In genomic region chr9:69941556-69941955, GRCm38 (mm10) we compare ENCODE assay signal across 24 mouse cellular contexts. TPM values are rescaled to one million over a fixed set of nuclear protein-coding genes. Genes with fewer than 3 reads are reported as not detected.
A peak's percentile ranks its signal among the peaks of the same experiment; 100 is the strongest.
DNase-seq lines count a peak whose midpoint lies in the region; ATAC-seq and TF ChIP-seq lines count a peak whose summit lies in the region.
"Had no signal": no experiment of that assay in that cellular context is flagged by ENCODE, and none has a peak within 500 bp of the region (broad histone marks: within the 10 kb centered on the region; RNA-seq: fewer than 3 reads in every experiment).

No protein-coding gene starts in this region.

- peak; percentile 64 for TF ChIP-seq CTCF in midbrain, postnatal 0 days (IDR thresholded peaks at IDR 0.05)

- no peaks in the 10 kb centered on the region for H3K9me3 ChIP-seq in hindbrain, embryonic 16.5 days (ENCODE audit: control insufficient read depth, low read length)
- no peaks in the 10 kb centered on the region for H3K9me3 ChIP-seq in hindbrain, embryonic 11.5 days (ENCODE audit: control insufficient read depth, low read length)
- H3K9me3 ChIP-seq in midbrain, postnatal 0 days (ENCODE audit: low read length), result no peaks in the 10 kb centered on the region
- no peaks in the 10 kb centered on the region for H3K9me3 ChIP-seq in midbrain, embryonic 16.5 days (replicated peaks; ENCODE audit: control insufficient read depth, low read length, poor library complexity, severe bottlenecking)
- H3K9me3 ChIP-seq: embryonic facial prominence, embryonic 13.5 days; forebrain, embryonic 13.5 days; heart, embryonic 12.5 days; hindbrain, embryonic 10.5 days; liver, embryonic 13.5 days had no signal

- H3K27ac ChIP-seq in hindbrain, embryonic 16.5 days (ENCODE audit: low read depth, low read length), result no peak overlapping the region
- no peak overlapping the region for H3K27ac ChIP-seq in hindbrain, embryonic 11.5 days (ENCODE audit: low read depth, low read length)
- no peak overlapping the region for H3K27ac ChIP-seq in midbrain, postnatal 0 days (ENCODE audit: low read depth, low read length)
- H3K27ac ChIP-seq in midbrain, embryonic 16.5 days (ENCODE audit: low read length), result no peak overlapping the region
- H3K27ac ChIP-seq: embryonic facial prominence, embryonic 13.5 days; forebrain, embryonic 13.5 days; hindbrain, embryonic 10.5 days; liver, embryonic 13.5 days had no signal

- H3K9ac ChIP-seq in hindbrain, embryonic 16.5 days (ENCODE audit: low read depth, low read length), result no peak overlapping the region
- H3K9ac ChIP-seq in hindbrain, embryonic 11.5 days (ENCODE audit: low read depth, low read length), result no peak overlapping the region
- no peak overlapping the region for H3K9ac ChIP-seq in midbrain, postnatal 0 days (replicated peaks; ENCODE audit: low read length, poor library complexity, severe bottlenecking)
- no peak overlapping the region for H3K9ac ChIP-seq in midbrain, embryonic 16.5 days (ENCODE audit: low read depth, low read length)
- H3K9ac ChIP-seq: embryonic facial prominence, embryonic 13.5 days; forebrain, embryonic 13.5 days; heart, embryonic 12.5 days; liver, embryonic 13.5 days had no signal

- H3K4me3 ChIP-seq in hindbrain, embryonic 16.5 days (ENCODE audit: low read length), result no peak overlapping the region
- H3K4me3 ChIP-seq in hindbrain, embryonic 11.5 days (ENCODE audit: low read depth, low read length), result no peak overlapping the region
- H3K4me3 ChIP-seq in midbrain, postnatal 0 days (ENCODE audit: low read depth, low read length), result no peak overlapping the region
- no peak overlapping the region for H3K4me3 ChIP-seq in midbrain, embryonic 16.5 days (ENCODE audit: low read depth, low read length)
- H3K4me3 ChIP-seq: embryonic facial prominence, embryonic 13.5 days; erythroblast, embryonic 14.5 days; forebrain, embryonic 13.5 days; heart, embryonic 12.5 days; hindbrain, embryonic 10.5 days; liver, embryonic 13.5 days had no signal

- ATAC-seq in hindbrain, embryonic 16.5 days, result 0 out of 2 replicates have a peak, but pooled peaks have one; percentile 37
- no peak for ATAC-seq in hindbrain, embryonic 11.5 days (ENCODE audit: low FRiP score)
- ATAC-seq in midbrain, postnatal 0 days (ENCODE audit: low FRiP score), result no peak
- no peak for ATAC-seq in midbrain, embryonic 16.5 days
- ATAC-seq: forebrain, embryonic 13.5 days had no signal

- DNase-seq in adrenal gland, adult 2 months, result peak; percentile 7
- DNase-seq in adrenal gland, postnatal 4 days (ENCODE audit: low spot score in 2 of 2), result no peak
- no peak for DNase-seq in hindbrain, embryonic 11.5 days (ENCODE audit: low spot score)
- peak; percentile 58 for DNase-seq in midbrain, postnatal 0 days (ENCODE audit: low spot score)
- DNase-seq in ovary, postnatal 14 days (ENCODE audit: low spot score), result no peak
- DNase-seq: cerebellum, adult 11 months; cerebellum, postnatal 36 days; embryo, embryonic 11 days; gastrocnemius, postnatal 10 days; heart, postnatal 10 days; kidney, adult 2 months; kidney, postnatal 10 days; layer of hippocampus, postnatal 36 days; liver, embryonic 13.5 days; lung, adult 2 months; lung, postnatal 14 days had no signal

- H3K27me3 ChIP-seq in hindbrain, embryonic 16.5 days (replicated peaks; ENCODE audit: control insufficient read depth, insufficient read depth, low read length), result no peaks in the 10 kb centered on the region
- no peaks in the 10 kb centered on the region for H3K27me3 ChIP-seq in hindbrain, embryonic 11.5 days (ENCODE audit: control insufficient read depth, insufficient read depth, low read length)
- H3K27me3 ChIP-seq in midbrain, postnatal 0 days (ENCODE audit: insufficient read depth, low read length), result no peaks in the 10 kb centered on the region
- no peaks in the 10 kb centered on the region for H3K27me3 ChIP-seq in midbrain, embryonic 16.5 days (ENCODE audit: control insufficient read depth, insufficient read depth, low read depth, low read length)
- H3K27me3 ChIP-seq: embryonic facial prominence, embryonic 13.5 days; forebrain, embryonic 13.5 days; heart, embryonic 12.5 days; liver, embryonic 13.5 days had no signal

- H3K4me2 ChIP-seq in hindbrain, embryonic 16.5 days (ENCODE audit: low read length), result no peak overlapping the region
- no peak overlapping the region for H3K4me2 ChIP-seq in hindbrain, embryonic 11.5 days (replicated peaks; ENCODE audit: low read depth, low read length)
- H3K4me2 ChIP-seq in midbrain, postnatal 0 days (ENCODE audit: low read depth, low read length, poor library complexity, severe bottlenecking), result no peak overlapping the region
- no peak overlapping the region for H3K4me2 ChIP-seq in midbrain, embryonic 16.5 days (ENCODE audit: low read length)
- H3K4me2 ChIP-seq: embryonic facial prominence, embryonic 13.5 days; forebrain, embryonic 13.5 days; heart, embryonic 12.5 days; liver, embryonic 13.5 days; midbrain, embryonic 11.5 days had no signal

- no peaks in the 10 kb centered on the region for H3K36me3 ChIP-seq in hindbrain, embryonic 16.5 days (ENCODE audit: control insufficient read depth, insufficient read depth, low read length)
- H3K36me3 ChIP-seq in hindbrain, embryonic 11.5 days (ENCODE audit: control insufficient read depth, insufficient read depth, low read length), result no peaks in the 10 kb centered on the region
- no peaks in the 10 kb centered on the region for H3K36me3 ChIP-seq in midbrain, postnatal 0 days (ENCODE audit: insufficient read depth, low read length)
- H3K36me3 ChIP-seq in midbrain, embryonic 16.5 days (ENCODE audit: control insufficient read depth, insufficient read depth, low read length), result no peaks in the 10 kb centered on the region
- H3K36me3 ChIP-seq: embryonic facial prominence, embryonic 13.5 days; heart, embryonic 12.5 days; hindbrain, embryonic 10.5 days; liver, embryonic 13.5 days had no signal

- WGBS in hindbrain, embryonic 16.5 days, result 70% methylated on average over 6 of the region's 6 CpGs
- 80% methylated on average over 6 of the region's 6 CpGs for WGBS in hindbrain, embryonic 11.5 days
- WGBS in midbrain, postnatal 0 days, result 73% methylated on average over 6 of the region's 6 CpGs
- WGBS in midbrain, embryonic 16.5 days, result 76% methylated on average over 6 of the region's 6 CpGs

- H3K4me1 ChIP-seq in hindbrain, embryonic 16.5 days (ENCODE audit: control insufficient read depth, insufficient read depth, low read depth, low read length), result no peaks in the 10 kb centered on the region
- H3K4me1 ChIP-seq in hindbrain, embryonic 11.5 days (replicated peaks; ENCODE audit: control insufficient read depth, insufficient read depth, low read length), result no peaks in the 10 kb centered on the region
- no peaks in the 10 kb centered on the region for H3K4me1 ChIP-seq in midbrain, postnatal 0 days (ENCODE audit: insufficient read depth, low read length)
- H3K4me1 ChIP-seq in midbrain, embryonic 16.5 days (ENCODE audit: control insufficient read depth, insufficient read depth, low read length), result no peaks in the 10 kb centered on the region
- H3K4me1 ChIP-seq: embryonic facial prominence, embryonic 13.5 days; forebrain, embryonic 13.5 days; heart, embryonic 12.5 days; hindbrain, embryonic 10.5 days; liver, embryonic 13.5 days had no signal

RNA-seq across cellular contexts. Expression of gene Bnip2, which starts 47.7 kb away (rescaled TPM):
- 100 to 1,000 TPM in 1 of 2 experiments, 10 to 100 TPM in 1; 91.1 to 109 TPM for total RNA-seq in adrenal gland, adult 2 months (2021)
- 17.1 and 20.0 TPM in 2 replicates for polyA plus RNA-seq in adrenal gland, adult 2 months (2012; rRNA removed)
- 100 to 1,000 TPM in 1 of 2 experiments, 10 to 100 TPM in 1; 98.8 to 109 TPM for total RNA-seq in adrenal gland, postnatal 4 days (2021)
- 61.7 and 71.2 TPM in 2 replicates for polyA plus RNA-seq in hindbrain, embryonic 16.5 days (2015; fragmentation: Nextera tagmentation; extraction: Ambion mirVana)
- 124 and 126 TPM in 2 replicates for polyA plus RNA-seq in hindbrain, embryonic 11.5 days (2014; fragmentation: Nextera tagmentation; extraction: Ambion mirVana)
- 41.5 and 63.6 TPM in 2 replicates for total RNA-seq in midbrain, postnatal 0 days (2014; rRNA removed)
- polyA plus RNA-seq in midbrain, postnatal 0 days (2015; fragmentation: Nextera tagmentation; extraction: Ambion mirVana), result 45.9 and 48.0 TPM in 2 replicates
- 74.0 and 80.4 TPM in 2 replicates for polyA plus RNA-seq in midbrain, embryonic 16.5 days (2015; fragmentation: Nextera tagmentation; extraction: Ambion mirVana)

Comparison
In these comparisons a context has a peak if more than half of its experiments do, and no peak if none do; other contexts are left out.
1. DNase-seq: peak in adrenal gland, adult 2 months (single experiment) and midbrain, postnatal 0 days (single experiment); none in adrenal gland, postnatal 4 days (0 of 2), hindbrain, embryonic 11.5 days (single experiment) and ovary, postnatal 14 days (single experiment).